Mouse (Mus musculus) ovary, adult 18-20 months (tissue): ENCODE measurements around the gene Syce2.
A peak's percentile ranks its signal among the peaks of the same experiment; 100 is the strongest.
"Not testable (repeated sequence)": the region's sequence is repeated elsewhere in the genome, so short reads cannot be mapped to it uniquely, and the experiment has no call there.

Experiments used
- DNase-seq: peaks from one replicate; pipeline ENCODE4 v3.0.0; 2022; ENCODE audit warnings: low spot score, mixed read lengths

Syce2 gene

DNA sequence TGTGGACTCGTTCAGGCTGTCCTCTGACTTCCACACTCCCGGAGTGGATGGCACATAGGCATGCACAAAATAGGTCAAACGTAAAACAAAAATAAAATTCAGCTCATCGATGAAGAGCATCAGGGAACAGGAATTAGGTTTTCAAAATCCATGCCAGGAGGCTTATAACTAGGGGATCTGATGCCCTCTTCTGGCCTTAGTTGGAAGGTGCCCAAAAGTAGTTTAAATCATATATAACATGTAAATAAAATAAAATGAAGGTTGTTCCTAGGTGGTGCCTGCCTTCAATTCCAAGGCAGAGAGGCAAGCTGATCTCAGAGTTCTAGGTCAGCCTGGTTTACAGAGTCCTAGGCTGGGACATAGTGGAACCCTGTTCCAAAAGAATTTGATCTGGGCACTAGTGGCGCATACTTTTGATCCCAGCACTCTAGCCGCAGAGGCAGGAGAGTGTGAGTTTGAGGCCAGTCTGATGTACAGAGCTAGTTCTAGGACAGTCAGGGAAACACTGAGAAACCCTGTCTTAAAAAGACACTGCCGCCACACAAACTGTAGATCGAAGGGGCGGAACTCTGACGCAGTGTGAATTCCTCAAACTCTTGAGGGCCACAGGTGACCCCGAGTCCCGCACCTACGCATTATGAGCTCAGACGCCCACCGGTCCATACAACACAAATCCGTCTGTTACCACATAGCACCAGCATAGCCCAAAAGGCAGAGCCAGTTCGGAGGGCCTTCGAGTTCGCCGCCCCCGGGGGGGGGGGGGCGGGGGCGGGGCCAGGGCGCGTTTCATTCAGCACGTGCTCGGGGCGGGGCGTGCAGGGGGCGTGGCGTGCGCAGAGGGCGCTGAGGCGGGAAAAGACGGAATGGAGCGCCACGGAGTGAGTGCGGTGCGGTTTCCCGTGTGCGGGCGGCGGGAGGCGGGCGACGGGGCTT, at the start of gene Syce2:
TSS of gene Syce2 (plus strand) at position 736 of the 933 bp plus-strand sequence.
- peak; percentile 57 for DNase-seq

DNA sequence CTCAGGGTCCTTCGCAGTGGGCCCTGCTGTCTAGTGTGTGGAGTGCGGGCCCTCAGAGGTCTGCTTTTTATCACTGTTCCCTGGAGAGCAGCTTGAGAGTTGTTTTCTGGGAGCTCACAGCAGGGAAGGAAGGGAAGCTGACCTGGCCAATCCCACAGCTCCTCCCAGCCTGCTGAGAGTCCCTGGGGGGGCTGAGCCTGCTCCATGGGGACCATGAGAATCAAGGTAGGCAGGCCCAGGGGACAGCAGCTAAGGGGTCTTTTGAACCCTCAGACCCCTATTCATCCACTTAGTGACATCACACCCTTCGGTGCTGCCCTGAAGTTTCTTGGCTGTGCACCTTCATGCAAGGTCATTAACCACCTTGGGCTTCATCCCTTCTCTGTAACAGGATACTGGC, 49.2 kb upstream of the Syce2 start, which contains the start of gene Dand5:
TSS of gene Dand5 (minus strand) at position 101 of the 400 bp plus-strand sequence.
- no peak for DNase-seq

DNA sequence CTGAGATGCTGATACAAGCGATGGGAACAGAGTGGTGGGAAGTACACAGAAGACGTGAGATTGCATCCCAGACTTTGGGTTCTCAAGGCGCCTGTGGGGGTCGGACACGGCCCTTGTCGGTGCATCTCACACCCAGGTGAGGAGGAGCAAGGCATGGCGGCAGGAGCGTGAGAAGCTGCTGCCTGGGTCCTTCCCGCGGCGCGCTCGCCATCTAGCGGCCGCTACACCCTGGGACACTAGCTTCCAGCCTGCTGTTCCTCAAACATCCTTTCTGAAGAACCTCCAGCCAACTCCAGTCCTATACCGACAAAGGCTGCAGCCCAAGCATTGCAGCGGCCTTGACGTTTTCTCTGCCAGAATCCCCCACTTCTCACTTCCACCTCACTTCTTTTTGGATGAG, 48.3 kb upstream of the Syce2 start:
- DNase-seq, result no peak

DNA sequence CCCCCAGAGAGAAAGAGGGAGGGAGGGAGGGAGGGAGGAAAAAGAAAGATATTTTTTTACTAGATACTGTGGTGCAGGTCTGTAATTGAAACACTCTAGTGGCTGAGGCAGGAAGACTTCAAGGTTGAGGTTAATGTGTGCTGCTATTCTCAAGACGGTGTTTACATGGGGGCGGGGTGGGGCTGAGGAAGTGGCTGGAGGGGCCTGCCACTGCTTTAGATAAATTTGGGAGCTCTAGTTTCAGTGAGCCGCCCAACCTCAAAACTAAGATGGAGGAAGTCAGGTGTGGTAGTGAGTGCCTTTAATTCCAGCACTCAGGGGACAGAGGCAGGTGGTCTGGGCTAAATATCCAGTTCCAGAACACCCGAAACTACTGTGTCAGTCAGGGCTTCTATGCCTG, 46.3 kb upstream of the Syce2 start:
- no peak for DNase-seq

DNA sequence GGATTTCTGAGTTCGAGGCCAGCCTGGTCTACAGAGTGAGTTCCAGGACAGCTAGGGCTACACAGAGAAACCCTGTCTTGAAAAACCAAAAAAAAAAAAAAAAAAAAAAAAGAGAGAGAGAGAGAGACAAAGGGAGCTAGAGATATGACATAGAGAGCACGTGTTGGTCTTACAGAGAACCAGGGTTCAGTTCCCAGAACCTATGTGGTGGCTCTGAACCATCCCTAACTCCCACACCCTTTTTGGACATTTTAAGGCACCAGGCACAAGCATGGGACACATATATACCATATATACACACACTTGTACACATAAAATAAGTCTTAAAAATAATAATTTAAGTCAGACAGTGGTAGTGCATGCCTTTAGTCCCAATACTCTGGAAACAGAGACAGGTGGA, 45.4 kb upstream of the Syce2 start:
- DNase-seq, result not testable (repeated sequence)

DNA sequence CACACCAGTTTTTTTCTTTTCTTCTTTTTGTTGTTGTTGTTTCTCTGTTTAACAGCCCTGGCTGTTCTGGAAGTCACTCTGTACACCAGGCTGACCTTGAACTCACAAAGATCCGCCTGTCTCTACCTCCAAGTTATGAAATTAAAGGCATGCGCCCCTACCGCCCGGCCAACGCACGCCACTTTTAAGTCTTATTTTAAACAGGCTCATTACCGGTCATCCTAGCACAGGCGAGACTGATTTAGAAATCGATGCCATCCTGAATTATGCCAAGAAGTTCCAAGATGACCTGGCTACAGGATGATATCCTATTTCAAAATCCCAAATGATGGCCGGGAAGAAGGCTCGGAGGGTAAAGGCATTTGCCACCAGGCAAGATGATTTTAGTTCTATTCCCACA, 40.4 kb upstream of the Syce2 start, which contains the start of gene Gadd45gip1:
TSS of gene Gadd45gip1 (plus strand) at position 33 of the 400 bp plus-strand sequence.
- no peak for DNase-seq

DNA sequence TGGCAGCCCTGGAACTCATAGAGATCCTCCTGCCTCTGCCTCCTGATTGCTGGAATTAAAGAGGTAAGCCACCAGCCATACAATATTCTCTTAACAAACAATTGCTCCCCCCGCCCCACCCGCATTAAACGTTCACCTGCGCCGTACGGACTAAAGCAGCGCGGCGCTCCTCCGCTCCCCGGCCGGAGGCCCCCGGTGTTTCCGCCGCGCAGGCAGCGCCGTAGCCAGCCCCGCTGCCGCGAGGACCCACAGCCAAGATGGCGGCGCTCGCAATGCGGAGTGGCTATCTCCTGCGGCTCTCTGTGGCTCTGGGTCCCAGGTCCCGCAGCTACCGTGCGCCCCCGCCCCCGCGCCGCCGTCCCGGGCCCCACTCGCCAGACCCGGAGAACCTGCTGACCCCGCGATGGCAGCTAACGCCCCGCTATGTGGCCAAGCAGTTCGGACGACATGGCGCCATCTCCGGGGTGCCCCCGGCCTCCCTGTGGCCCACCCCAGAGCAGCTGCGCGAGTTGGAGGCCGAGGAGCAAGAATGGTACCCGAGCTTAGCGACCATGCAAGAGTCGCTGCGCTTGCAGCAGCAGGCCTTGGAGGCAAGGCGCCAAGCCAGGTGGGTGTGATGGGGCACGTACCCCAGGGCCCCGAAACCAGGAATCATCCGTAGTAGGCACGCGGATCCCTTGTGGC, 39.7 kb upstream of the Syce2 start:
- peak; percentile 54 for DNase-seq

DNA sequence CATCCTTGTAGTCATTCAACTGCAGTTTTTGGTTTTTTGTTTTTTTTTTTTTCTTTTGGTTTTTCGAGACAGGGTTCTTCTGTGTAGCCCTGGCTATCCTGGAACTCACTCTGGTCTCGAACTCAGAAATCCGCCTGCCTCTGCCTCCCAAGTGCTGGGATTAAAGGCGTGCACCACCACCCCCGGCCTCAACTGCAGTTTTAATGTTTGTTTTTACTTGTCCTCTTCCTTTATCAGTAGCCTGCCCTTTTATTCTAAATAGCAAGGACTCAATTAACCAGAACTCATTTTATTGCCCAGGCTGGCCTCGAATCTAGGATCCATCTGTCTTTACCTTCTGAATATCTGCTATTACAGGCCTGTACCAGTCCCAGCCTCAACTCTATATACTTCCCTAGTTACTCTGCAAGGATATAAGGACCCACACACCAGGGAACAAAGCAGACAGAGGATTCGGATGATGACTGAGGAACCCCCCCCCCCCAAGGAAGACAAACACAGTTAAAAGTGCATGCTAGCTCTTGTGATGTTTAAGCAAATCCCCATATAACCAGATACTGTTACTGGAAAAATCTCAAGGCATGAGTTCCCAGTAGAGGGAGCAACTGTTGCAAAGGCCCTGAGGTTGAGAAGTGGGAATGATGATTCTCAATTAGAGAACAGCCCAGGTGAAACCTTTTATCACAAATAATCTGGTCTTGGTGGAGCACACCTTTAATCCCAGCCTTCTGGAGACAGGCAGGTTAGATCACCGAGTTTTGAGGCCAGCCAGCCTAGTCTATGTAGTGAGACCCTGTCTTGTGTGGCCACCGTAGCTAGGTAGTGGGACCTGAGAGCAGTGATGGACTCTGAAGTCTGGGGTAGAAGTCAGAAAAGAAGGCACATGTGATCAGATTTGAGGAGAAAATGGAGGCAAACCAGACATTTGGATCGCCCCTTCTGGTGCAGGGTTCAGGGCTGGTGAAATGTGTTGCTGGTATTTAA, 38.9 kb upstream of the Syce2 start:
- DNase-seq, result no peak

DNA sequence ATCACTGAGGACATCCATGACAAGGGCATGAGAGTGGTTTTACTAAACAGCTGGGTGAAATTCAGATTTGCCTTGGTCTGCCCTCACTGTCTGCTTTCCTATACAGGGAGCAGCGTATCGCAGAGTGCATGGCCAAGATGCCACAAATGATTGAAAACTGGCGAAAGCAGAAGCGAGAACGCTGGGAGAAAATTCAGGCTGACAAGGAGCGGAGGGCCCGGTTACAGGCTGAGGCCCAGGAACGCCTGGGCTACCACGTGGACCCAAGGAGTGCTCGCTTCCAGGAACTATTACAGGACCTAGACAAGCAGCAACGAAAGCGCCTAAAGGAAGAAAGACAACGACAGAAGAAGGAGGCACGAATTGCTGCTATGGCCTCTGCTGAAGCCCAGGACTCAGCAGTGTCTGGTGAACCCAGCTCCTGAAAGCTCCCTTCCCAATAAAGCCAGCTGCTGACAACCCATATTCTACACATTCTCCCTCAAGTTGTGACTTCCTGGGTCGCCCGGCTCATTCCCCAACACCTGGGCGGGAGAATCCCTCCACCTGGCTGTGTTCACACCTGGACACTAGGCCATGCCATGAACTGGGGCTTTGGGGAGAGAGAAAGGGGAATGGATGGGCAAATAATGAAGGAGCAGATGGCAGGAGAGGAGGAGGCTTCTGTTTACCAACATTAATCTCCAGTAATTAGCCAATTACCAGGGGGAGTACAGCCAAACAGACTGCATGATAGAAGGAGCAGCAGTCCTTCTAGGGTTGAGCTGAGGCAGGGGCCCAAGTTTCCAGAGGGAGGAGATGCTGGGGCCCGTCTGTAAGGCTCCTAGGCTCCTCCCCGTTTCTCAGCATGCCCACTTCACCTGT, 37.7 kb upstream of the Syce2 start:
- no peak for DNase-seq

DNA sequence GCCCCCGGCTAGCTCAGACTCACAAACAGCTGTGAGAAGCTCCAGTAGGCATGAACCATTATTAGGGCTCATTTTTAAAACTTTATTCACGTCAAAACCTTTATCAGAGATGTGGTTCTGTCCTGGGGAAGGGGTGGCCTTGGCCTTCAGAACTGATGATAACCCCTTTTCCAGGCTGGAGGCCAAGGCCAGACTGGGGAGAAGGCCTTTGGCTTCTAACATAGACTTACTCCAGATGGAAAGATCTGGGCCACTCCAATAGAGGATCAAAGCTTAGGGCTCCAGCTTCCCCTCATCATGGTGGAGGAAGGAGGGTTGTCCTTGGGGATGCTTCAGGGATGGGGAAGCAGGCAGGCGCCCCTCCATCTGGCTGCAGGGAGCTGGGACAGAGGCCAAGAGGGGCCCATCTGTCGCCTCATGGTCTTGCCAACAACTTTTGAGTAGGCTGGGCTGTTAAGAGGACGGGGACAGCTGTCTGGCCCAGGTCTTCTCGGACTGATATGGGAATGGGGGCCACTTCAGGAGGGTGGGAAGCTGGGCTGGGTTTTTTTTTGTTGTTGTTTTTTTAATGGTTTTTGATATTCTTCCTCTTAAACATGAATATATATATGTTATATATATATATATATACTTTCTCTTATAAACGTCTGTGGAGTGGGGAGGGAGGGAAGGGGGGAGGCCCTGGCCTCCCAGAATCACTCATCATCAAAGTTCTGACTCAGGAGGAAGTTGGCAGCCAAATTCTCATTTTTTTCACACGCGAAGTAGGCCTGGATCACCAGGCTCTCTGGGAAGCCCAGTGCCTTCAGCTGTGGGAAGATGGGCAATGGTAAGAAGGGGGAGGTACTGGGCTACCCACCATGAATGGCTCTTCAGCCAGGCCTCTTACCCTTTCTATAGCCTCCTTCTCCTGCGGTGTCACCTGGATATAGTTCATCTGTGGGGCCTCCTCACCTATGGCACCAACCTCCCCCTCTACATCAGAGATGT, 36.8 kb upstream of the Syce2 start:
- DNase-seq, result peak; percentile 64

DNA sequence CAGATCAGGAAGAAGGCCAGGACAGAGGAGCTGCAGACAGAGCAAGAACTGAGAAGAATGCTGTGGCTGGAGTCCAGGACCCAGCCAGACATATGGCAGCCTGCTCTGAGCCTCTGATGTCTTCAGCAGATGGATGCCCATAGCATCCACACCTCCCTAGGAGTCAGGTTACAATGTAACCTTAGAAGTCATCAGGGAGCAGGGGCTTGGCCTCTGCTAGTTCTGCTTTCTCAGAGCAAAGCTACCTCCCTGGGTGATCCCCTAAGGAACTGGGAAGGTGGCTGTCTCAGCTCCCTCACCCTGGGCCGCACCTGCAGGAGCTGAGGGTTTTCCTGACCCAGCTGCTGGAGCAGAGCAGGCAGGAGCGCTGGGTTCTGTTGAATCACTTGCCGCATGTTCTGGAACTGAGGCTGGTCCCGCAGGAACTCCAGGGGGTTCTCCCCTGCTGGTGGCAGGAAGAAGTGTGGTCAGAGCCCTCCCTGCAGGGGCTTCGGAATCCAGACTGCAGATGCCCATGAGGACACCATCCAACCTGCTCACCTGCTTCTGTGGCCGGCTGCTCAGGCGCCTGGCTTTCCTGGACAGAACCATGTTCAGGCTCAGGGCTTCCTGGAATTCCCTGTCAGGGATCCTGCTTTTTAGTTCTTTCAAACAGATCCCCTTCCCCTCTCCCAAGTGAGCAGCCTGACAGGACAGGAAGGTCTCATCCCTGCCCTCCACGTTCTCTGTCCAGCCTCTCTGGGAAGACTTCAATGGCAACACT, 34.6 kb upstream of the Syce2 start:
- no peak for DNase-seq

DNA sequence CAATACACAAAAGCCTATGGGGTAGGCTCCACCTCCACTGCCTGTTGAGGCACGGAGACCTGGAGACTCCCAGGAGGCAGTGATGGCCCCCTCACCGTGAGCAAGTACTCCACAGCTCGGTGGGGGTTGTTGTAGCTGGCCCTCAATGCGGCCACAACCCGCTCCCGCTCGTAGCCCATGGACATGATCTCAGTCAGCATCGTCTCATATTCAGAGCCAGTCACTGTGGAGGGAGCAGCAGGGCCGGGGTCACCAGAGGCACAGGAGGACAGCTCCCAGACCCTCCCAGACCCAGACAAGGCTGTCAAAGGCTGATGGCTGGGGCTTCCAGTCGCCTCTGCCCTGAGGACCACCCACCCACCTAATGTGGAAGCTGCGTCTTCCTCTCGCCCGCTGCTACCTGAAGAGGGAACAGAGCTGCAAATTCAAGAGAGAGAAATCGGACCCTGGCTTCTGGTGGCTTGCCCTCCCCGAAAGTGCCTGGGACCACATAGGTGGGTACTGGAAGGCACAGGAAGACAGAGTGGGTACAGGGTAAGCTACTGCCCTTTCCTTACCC, 33.9 kb upstream of the Syce2 start:
- DNase-seq, result no peak

DNA sequence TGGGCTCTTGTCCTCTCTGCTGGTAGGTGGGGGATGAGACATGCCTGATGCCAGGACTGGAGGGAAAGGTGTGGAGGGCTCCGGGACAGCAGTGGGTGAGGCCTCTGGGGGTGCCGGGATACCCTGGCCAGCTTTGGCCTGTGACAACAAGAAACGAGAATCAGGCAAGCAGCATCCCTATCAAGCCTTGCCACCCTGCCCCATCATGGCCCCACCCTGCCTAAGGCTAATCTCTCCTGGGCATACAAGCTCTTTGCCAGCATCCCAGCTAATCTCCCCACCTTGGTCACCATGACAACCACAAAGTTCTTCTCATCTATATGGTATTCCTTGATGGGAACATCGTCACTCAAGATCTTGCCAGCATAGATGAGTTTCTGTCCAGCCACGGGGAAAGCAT, 33.4 kb upstream of the Syce2 start:
- no peak for DNase-seq

DNA sequence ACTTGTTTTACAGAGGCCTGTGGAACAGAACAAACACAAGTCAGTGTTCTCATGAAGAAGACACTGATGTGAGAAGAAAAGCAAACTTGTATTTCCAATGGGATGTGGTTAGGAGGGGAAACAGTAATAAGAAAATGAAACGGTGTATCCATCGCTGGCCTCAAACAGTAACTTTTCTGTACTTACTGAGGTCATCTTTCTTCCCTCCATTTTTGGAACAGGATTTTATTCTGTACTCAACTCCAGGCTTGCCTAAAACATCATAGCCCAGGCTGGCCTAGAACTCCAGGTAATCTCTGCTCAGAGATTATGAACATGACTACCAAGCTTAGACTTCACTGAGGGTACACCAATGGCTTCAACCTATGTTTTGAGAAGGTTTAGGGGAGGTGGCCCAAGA, 32.5 kb upstream of the Syce2 start:
- DNase-seq, result no peak

DNA sequence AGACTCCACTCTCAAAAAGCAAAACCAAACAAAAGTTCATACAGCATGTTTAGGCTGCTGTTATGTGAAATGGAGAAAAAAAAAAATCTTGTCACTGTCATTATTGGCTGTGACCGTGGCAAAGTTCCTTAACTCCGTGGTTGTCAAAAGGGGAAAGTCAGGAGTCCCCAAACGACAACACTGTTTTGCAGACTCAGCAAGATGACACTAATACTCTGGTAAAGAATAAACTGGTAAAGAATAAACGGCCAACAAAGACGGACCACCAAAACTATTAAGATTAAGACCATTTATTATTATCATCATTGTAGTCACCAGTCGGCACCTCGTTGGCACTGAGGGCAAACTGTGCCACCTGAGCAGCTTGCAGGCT, 32.0 kb upstream of the Syce2 start:
- no peak for DNase-seq

DNA sequence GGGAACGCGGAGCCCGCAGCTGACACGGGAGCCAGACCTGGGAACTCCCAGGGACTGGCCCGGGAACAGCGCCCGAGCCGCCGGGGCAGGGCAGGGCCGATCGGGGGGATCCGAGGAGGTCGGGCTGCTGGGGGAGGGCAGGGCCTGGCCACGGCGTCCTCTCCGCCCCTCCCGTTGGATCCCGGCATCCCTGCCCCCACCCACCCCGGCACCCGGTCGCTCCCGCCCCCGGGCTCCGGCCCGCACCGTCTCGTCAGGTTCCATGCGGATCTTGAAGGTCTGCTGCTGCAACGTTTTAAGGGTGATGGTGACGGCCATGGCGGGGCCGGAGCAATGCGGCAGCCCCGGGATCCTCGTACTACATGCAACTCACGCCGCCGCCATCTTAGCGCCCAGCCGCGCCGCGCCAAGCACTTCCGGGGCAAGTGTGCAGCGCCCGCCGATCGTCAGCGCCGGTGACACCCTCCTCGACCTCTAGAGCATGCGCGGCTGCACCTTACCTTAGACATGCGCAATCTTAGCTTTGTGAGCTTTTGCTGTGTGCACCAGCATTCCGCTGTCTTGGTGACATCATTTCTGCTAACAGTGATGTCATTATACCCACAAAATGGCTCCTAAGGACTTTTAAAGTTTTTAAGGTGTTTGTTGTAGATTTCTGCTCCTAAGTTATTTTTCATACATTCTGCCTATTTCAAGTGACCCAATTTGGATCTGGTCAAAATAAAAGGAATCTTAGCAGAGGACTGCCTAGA, 31.5 kb upstream of the Syce2 start, which contains the start of gene Rad23a:
TSS of gene Rad23a (minus strand) at position 418 of the 752 bp plus-strand sequence.
- DNase-seq, result peak; percentile 83

DNA sequence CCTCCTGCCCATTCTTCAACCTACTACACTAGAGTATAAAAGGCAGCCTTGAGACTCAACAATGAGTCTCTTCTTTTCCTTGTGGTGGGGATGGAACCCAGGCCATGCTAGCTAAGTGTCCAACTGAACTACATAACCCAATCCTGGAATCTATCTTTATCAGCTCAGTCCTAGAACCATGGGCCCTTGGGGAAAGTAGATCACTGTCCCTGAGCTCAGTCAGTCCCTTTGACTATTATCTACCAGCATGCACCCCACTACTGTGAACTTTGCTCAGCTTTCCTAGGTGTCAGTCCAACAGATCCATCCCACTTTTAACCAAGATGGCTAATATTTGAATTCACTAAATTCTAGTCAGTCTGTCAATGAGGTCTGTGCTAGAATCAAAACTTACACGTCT, 30.4 kb upstream of the Syce2 start:
- no peak for DNase-seq
